Mouse (Mus musculus): ENCODE results near the gene Cdkn3. TPM values are rescaled to one million over a fixed set of nuclear protein-coding genes. Genes with fewer than 3 reads are reported as not detected.
A peak's percentile ranks its signal among the peaks of the same experiment; 100 is the strongest.
"Not testable (repeated sequence)": the region's sequence is repeated elsewhere in the genome, so short reads cannot be mapped to it uniquely, and the experiment has no call there.

Cdkn3 gene
- 10 to 100 TPM; 24.3 to 29.3 TPM for polyA plus RNA-seq (2017; shearing (Covaris generic))

GRCm38 (mm10) chr14:46760355-46761029 lies at the start of gene Cdkn3:
Gene Cdkn3, plus strand, starts transcription at chr14:46760541.
- ATAC-seq: peak; percentile 100

- ATAC-seq: no peak
Measured at GRCm38 (mm10) chr14:46718483-46718922, 41.8 kb upstream of the Cdkn3 start.

DNA sequence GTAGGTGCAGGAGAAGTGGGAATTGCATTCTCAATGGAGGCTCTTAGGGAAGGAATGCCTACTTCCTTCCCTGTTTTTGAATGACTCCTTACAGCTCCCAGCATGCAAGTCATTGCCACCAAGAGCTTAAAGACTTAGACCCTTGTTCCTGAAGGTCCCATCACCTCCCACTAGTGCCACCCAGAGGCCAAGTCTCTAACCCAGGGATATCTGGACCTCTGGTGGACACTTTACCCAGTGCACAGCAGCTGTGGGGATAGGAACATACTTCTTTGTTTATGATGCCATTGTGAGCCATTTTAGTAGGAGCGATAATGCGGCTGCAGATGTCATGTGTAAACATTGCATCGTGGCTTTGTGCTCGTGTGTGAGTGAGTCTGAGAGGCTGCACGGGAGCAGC lies 38.3 kb upstream of the Cdkn3 start:
- no peak for ATAC-seq

DNA sequence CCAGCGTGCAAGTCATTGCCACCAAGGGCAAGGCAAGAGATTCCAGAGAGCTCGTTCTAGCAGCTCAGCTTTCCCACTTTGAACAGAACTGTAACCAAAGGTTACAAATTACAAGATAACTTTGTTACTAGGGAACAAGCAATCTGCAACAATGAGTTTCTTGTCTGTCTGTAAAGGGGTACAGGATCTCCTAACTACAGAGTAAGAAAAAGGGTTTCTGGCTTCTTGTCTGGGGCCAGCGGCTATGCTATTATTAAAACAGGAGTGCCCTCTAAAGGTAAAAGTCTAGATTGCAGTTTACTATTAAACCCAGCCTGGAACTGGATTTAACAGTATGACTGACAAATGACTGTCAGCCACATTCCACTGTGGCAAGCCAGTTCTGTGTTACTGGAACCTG lies 36.5 kb upstream of the Cdkn3 start:
- no peak for ATAC-seq

DNA sequence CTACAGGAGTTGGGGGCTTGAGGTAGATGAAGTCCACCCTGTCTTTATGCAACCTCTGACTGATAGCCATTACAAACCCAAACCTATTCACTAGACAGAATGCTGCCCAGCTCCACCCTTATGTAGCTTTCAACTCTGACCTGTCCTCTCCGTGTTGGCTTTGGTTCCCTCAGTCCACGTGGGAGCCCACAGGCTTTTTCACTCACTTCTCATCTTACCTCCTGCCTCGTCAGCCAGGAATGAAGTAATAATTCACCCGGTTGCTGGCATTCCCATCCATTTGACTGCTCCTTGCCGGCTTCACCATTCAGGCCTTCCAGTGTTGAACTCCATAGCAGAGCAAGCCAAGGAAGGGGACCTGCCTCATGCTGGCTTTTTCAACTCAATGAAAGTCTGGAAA lies 35.4 kb upstream of the Cdkn3 start:
- no peak for ATAC-seq

DNA sequence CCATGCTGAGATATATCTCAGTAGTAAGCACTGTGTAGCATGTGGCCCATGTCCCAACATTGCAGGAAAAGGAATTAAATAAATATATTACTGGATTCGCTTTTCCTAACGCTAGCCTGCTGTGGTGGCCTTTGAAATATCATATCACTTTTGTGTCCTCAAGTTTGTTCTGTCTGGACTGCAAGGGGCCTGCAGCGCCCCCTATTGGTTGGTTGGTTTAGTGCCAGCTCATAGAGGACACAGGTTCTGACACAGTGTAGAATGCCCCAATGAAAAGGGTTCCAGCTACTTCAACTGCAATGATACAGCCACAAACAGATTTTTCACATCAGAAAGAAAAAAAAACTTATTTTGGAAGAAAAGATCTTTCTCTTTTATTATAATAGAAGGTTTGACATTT lies 34.6 kb upstream of the Cdkn3 start:
- no peak for ATAC-seq

DNA sequence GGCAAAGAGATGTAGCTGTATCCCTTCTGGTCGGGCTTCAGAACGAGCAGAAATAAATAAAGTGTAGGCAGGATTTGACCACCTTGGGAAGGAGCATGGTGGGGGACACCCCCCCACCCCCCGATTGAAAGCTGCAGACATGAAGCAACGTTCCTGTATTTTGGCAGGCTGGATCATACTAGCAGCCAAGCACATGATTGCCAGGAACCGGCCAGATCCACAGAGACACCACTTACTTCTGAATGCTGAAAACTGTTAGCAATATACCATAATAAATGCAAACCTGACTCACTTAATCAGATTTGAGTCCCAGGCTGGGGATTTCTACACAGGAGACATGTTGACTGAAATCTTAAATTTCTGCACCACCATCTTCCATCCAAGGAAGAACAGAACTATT lies 26.1 kb upstream of the Cdkn3 start:
- ATAC-seq: no peak

DNA sequence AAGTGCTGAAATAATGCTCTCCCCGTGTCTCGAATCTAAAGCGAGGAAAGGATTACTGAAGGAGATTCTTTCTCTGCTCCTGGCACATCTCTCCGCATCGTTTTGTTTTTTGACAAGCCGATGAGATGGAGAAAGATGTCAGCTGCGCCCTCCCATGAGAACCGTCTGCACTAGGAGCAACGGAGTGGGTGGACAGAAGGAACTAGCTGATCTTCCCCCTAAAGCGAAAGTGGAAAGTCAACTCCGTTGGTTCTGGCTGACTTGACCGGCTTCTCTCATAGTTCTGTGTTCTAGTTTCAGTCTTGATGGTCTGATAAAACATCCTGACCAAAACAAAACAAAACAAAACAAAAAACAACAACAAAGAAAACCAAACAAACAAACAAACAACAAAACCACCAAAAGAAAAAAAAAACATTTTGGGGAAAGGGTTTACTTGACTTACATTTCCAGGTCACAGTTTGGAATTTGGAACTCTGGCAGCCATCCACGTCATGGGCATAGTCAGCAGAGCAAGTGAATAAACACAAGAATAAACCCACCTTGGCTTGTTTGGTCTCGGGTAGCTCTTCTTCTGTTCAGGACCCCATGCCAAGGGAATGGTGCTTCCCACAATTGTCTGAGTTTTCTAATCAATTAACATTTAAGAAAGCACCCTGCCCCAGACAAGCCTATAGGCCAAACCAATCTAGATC lies 25.4 kb upstream of the Cdkn3 start:
- no peak for ATAC-seq

- no peak for ATAC-seq
Measured at GRCm38 (mm10) chr14:46736366-46736765, 24.0 kb upstream of the Cdkn3 start.

DNA sequence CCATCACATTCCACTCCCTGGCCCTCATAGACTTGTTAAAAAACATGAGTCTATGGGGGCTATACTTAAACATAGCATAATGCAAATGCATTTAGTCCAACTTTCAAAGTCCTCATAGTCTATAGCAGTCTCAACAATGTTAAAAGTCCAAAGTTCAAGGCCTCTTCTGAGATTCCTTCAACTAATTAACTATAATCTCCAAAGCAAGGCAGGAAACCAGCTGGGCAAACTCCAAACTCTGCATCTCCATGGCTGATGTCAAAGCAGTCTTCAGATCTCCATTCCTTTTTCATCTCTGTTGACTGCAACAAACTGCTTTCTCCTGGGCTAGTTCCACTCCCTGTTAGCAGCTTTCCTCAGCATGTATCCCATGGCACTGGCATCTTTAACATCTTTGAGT lies 23.0 kb upstream of the Cdkn3 start:
- not testable (repeated sequence) for ATAC-seq

GRCm38 (mm10) chr14:46742674-46743073 lies 17.7 kb upstream of the Cdkn3 start:
- ATAC-seq: no peak

GRCm38 (mm10) chr14:46745413-46745812 lies 14.9 kb upstream of the Cdkn3 start:
- ATAC-seq: no peak

DNA sequence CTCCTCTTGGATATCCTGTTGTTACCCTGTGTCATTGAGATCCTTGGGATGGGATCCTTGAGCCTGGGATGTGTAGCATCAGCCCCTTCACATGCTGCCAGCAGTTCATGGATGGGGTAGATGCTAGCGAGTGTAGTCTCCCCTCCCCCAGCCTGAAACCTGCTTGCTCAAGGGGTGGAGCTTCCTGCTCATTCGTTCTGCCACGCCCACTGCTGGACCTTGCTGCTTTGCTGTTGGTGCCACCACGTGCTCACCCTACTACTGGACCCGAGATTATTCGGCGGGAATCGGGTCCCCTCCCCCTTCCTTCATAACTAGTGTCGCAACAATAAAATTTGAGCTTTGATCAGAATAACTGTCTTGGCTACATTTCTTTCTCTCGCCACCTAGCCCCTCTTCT lies 6.0 kb upstream of the Cdkn3 start:
- ATAC-seq: not testable (repeated sequence)

DNA sequence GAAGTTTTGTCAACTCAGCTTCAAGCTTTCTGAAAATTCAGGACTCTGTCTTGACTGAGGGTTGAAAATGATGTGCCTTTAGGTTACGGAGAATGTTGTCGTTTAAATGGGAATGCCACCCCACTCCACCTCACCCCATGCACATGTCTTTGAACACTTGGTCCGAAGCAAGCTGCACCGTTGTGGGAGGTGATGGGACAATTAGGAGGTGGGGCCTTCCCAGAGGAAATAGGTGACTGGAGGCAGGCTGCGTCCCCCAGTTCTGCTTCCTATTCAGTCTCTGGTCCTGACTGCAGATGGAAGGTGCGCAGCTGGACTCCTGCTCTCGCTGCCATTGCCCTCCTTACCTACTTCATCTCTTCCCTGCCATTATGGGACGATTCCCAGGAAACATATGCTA lies 4.5 kb upstream of the Cdkn3 start:
- ATAC-seq: no peak

DNA sequence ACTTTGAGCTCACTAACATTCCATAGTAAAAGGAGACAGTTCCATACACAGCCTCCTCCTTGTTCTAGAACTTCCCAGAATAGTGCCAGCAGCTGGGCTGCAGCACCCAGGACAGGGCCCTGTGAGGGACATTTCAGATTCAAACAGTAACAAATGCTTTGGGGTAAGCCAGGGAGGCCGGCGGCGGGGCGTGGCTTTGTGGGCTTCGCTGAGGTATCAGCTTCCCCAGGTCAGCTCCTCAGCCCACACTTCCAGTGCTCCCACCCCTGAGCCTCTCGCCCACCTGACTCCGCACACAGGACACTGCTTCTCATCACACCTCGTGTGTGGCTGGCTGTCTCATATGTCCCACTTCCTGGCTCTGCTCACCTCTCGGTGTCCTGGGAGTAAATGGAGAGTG lies 2.6 kb upstream of the Cdkn3 start:
- no peak for ATAC-seq

DNA sequence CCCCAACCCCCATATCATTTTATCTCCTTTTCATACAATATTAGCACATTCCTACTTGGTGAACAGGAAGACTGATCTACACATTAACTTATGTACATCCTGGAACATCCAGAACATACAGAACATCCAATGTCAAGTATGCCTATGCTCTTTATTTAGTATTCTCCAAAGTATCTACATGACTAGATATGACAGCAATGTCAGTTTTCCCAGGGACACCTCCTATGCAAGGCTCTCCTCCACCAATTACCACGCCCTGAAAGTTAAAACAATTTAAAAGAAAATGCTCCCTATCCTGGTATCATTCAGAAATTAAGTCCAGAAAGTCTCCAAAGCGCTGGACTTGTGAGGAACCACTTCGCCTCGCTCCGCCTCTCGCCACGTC lies 379 bp upstream of the Cdkn3 start:
- ATAC-seq: no peak

DNA sequence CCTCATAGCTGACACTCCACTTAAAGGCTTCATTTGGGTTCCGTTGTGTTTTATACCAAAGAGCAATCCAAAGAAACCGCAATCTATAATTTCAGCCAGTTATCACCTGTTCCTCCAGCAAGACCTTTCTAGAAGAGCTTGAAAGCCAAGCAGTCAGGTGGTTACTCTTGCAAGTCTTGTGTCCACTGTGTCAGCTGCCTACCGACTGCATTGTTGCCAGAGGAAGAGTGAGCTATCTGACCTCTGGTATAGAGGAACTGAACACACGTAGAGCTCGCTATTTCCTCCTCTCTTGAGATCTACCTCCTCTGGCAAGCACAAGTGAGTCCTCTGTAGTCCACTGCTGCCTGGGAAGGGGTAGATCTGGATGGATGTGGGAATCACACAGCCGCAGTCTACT lies 845 bp downstream of the Cdkn3 start:
- ATAC-seq: no peak

DNA sequence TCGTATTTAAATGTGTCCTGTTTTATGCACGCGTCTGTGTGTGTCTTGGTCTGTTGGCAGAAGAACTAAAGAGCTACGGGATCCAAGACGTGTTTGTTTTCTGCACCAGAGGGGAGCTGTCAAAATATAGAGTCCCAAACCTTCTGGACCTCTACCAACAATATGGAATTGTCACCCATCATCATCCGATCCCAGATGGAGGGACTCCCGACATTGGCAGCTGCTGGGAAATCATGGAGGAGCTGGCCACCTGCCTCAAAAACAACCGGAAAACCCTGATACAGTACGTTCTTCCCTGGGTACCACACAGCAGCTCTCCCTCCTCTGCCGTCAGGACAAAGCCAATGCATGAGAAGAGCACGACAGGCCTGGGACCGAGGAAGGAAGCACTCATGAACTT lies 6.8 kb downstream of the Cdkn3 start:
- no peak for ATAC-seq

DNA sequence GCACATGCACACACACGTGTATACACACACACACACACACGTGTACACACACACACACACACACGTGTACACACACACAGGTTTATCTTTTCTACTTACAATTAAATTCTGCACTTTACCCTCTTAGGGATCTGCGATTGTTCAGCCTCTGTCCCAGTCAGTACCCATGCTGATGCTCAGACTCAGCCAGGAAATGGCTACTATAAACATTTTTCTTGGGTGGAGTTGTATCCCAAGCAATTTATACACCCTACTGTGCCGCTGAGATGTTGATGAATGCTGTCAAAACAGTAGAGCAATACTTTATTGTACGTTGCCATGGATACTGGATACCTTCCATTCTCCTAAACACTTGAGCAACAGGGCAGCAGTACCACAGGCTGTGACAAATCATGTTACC lies 9.7 kb downstream of the Cdkn3 start:
- ATAC-seq: no peak

- ATAC-seq: no peak
Measured at GRCm38 (mm10) chr14:46778756-46779155, 18.4 kb downstream of the Cdkn3 start.

DNA sequence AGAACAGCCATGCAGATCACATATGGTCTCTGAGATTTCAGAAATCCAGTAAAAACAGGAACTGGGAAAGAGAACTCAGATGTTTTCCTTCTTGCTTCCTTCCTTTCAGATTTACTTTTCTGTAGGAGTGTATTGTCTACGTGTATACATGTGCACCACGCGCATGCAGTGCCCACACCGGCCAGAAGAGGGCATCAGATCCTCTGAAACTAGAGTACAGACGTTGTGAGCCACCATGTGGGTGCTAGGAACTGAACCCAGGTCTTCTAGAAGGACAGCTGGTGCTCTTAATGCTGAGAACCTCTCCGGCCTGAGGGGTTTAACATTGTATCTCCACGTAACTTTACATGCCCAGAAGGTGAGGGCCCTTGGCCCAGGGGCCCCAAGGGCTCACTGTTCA lies 18.9 kb downstream of the Cdkn3 start:
- ATAC-seq: no peak

GRCm38 (mm10) chr14:46781086-46781485 lies 20.7 kb downstream of the Cdkn3 start:
- no peak for ATAC-seq

- no peak for ATAC-seq
Measured at GRCm38 (mm10) chr14:46782187-46782828, 22.0 kb downstream of the Cdkn3 start.

GRCm38 (mm10) chr14:46783327-46783926 lies 23.1 kb downstream of the Cdkn3 start:
- no peak for ATAC-seq

Measured in activated CD4-positive, CD25-positive, alpha-beta regulatory T cell, adult 4 months (primary cell).